Mouse (Mus musculus) adrenal gland (tissue): ENCODE data around the gene Gm3164.
"Not testable (repeated sequence)": the region's sequence is repeated elsewhere in the genome, so short reads cannot be mapped to it uniquely, and the experiment has no call there.

Source experiments
- intact Hi-C: fragments of 180-260 bp; cut with DNase I; formaldehyde crosslinking; loops from one replicate; pipeline ENCODE4 v1.15.1; 2025
- long read RNA-seq, 2 experiments: library from polyadenylated mRNA; unstranded; transcript quantifications; one replicate each; pipeline ENCODE4 v2.0.0; 2020; ENCODE audit warnings: borderline replicate concordance in 1 of 2; ENCODE audit not compliant: insufficient replicate concordance in 1 of 2

Gm3164 gene
- long read RNA-seq, experiment 1: 0 reads
- long read RNA-seq, experiment 2: 0 reads

GRCm38 (mm10) chr14:4414965-4415835 is at the start of gene Gm3164:
TSS of gene Gm3164 (plus strand) at chr14:4415448.
- intact Hi-C loops: not testable (repeated sequence)

- intact Hi-C loops: not testable (repeated sequence)
Measured at GRCm38 (mm10) chr14:4368991-4369390, 46.3 kb upstream of the Gm3164 start.

GRCm38 (mm10) chr14:4369691-4370090 is 45.6 kb upstream of the Gm3164 start:
- intact Hi-C loops: not testable (repeated sequence)

- intact Hi-C loops: not testable (repeated sequence)
Measured at GRCm38 (mm10) chr14:4377871-4378270, 37.4 kb upstream of the Gm3164 start.

GRCm38 (mm10) chr14:4385606-4386005 is 29.6 kb upstream of the Gm3164 start:
- intact Hi-C loops: not testable (repeated sequence)

GRCm38 (mm10) chr14:4392841-4393530 is 22.3 kb upstream of the Gm3164 start:
- intact Hi-C loops: not testable (repeated sequence)

- intact Hi-C loops: not testable (repeated sequence)
Measured at GRCm38 (mm10) chr14:4397226-4397625, 18.0 kb upstream of the Gm3164 start, which contains the start of gene Gm3159. TSS of gene Gm3159 (plus strand) at chr14:4397526.

GRCm38 (mm10) chr14:4398624-4399023 is 16.6 kb upstream of the Gm3164 start:
- intact Hi-C loops: not testable (repeated sequence)

- intact Hi-C loops: not testable (repeated sequence)
Measured at GRCm38 (mm10) chr14:4400115-4400789, 15.0 kb upstream of the Gm3164 start.

- intact Hi-C loops: not testable (repeated sequence)
Measured at GRCm38 (mm10) chr14:4401245-4401644, 14.0 kb upstream of the Gm3164 start.

- intact Hi-C loops: not testable (repeated sequence)
Measured at GRCm38 (mm10) chr14:4403840-4404239, 11.4 kb upstream of the Gm3164 start.

GRCm38 (mm10) chr14:4409939-4410338 is 5.3 kb upstream of the Gm3164 start:
- intact Hi-C loops: not testable (repeated sequence)

- intact Hi-C loops: not testable (repeated sequence)
Measured at GRCm38 (mm10) chr14:4430692-4431091, 15.4 kb downstream of the Gm3164 start, which contains the start of gene Gm3173. TSS of gene Gm3173 (plus strand) at chr14:4430992.

- intact Hi-C loops: not testable (repeated sequence)
Measured at GRCm38 (mm10) chr14:4481445-4481844, 66.2 kb downstream of the Gm3164 start, which contains the start of gene Gm3182. TSS of gene Gm3182 (plus strand) at chr14:4481745.
